Mouse (Mus musculus): ENCODE measurements around the gene Naa10. TPM values are rescaled to one million over a fixed set of nuclear protein-coding genes. Genes with fewer than 3 reads are reported as not detected.

The Naa10 gene
- polyA plus RNA-seq, 1 experiment from 2014 or later: 140 TPM

DNA sequence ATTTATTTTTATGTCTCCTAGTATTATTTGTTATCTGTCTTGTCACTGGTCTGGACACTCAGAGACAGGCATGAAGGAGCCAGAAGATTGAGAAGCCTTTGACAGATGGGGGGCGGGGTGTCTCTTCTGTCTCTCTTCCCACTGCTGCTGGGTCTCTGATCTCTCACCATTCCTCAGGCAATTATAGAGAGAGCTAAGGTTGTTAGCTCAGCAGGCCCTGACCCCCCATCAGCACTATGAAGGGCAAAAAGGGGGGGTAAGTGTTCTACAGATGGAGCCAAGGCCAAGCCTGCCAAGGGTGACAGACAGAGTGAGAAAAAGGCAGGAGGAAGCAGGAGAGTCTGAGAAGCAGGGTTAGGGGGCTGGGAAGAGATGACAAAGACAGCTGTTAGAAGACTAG lies 49.8 kb downstream of the Naa10 start:
- H3K27me3 ChIP-seq (ENCODE audit: control insufficient read depth, insufficient read depth, low read length): no peaks in the 10 kb centered on the region
- H3K9ac ChIP-seq (ENCODE audit: low read depth, low read length): no peak overlapping the region
- no peak overlapping the region for H3K4me2 ChIP-seq (replicated peaks; ENCODE audit: low read depth, low read length)
- no peaks in the 10 kb centered on the region for H3K9me3 ChIP-seq (ENCODE audit: control insufficient read depth, low read length)
- WGBS: 71% methylated on average over 1 of the region's 1 CpGs
- ATAC-seq (ENCODE audit: low FRiP score, low TSS enrichment): no peak
- H3K4me1 ChIP-seq (ENCODE audit: control insufficient read depth, insufficient read depth, low read length): no peaks in the 10 kb centered on the region
- H3K4me3 ChIP-seq (ENCODE audit: low read length): no peak overlapping the region
- no peaks in the 10 kb centered on the region for H3K36me3 ChIP-seq (ENCODE audit: control insufficient read depth, insufficient read depth, low read length)
- H3K27ac ChIP-seq (ENCODE audit: low read depth, low read length): no peak overlapping the region

GRCm38 (mm10) chrX:73871474-73871873 lies 50.3 kb downstream of the Naa10 start:
- Histone ChIP-seq H3K36me3 (ENCODE audit: control insufficient read depth, insufficient read depth, low read length) (no peaks in the 10 kb centered on the region), H3K4me1 (ENCODE audit: control insufficient read depth, insufficient read depth, low read length) (no peaks in the 10 kb centered on the region), H3K4me3 (ENCODE audit: low read length) (no peak overlapping the region), H3K27ac (ENCODE audit: low read depth, low read length) (no peak overlapping the region), H3K9me3 (ENCODE audit: control insufficient read depth, low read length) (no peaks in the 10 kb centered on the region), H3K4me2 (replicated peaks; ENCODE audit: low read depth, low read length) (no peak overlapping the region), H3K27me3 (ENCODE audit: control insufficient read depth, insufficient read depth, low read length) (no peaks in the 10 kb centered on the region), H3K9ac (ENCODE audit: low read depth, low read length) (no peak overlapping the region)
- no peak for ATAC-seq (ENCODE audit: low FRiP score, low TSS enrichment)

DNA sequence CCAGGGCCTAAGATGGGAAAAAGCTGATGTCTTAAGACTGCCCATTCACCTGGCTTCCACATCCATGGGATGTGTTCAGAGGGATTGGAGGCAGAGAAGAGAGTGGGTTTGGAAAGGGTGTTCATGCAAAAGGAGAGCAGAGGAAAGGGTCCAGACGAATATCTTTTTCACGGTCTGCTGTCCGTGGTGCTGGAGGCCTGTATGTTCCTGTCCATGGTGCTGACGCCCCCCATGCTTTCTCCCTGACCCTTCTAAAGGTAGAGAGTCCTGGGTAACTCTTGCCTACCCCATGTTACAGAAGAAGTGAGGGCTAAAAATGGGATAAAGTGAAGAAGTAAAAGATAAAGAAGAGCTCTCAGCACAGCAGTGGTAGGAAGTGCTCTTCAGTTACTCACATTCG lies 52.4 kb downstream of the Naa10 start:
- ATAC-seq (ENCODE audit: low FRiP score, low TSS enrichment): no peak
- Histone ChIP-seq H3K36me3 (ENCODE audit: control insufficient read depth, insufficient read depth, low read length) (no peaks in the 10 kb centered on the region), H3K4me1 (ENCODE audit: control insufficient read depth, insufficient read depth, low read length) (no peaks in the 10 kb centered on the region), H3K27me3 (ENCODE audit: control insufficient read depth, insufficient read depth, low read length) (no peaks in the 10 kb centered on the region), H3K27ac (ENCODE audit: low read depth, low read length) (no peak overlapping the region), H3K9ac (ENCODE audit: low read depth, low read length) (no peak overlapping the region), H3K4me2 (replicated peaks; ENCODE audit: low read depth, low read length) (no peak overlapping the region), H3K4me3 (ENCODE audit: low read length) (no peak overlapping the region), H3K9me3 (ENCODE audit: control insufficient read depth, low read length) (no peaks in the 10 kb centered on the region)
- WGBS: 14% methylated on average over 5 of the region's 5 CpGs

DNA sequence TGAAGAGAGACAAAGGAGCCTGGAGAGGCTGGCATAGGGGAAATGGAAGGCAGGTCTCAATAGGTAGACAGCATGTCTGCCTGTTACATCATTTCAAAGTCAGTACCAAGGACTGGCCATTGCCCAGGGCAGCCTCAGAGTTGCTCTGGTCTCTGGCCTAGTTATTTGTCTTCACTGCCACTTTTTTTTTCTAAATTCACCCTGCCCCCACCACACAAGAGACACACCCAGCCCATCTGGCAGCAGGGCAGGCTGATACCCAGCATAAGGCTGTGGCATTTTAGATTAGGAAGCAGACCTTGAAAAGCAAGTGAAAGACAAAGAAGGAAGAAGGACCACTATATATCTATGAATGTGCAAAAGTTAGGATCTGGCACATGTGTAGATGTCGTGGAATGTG lies 53.9 kb downstream of the Naa10 start:
- no peaks in the 10 kb centered on the region for H3K36me3 ChIP-seq (ENCODE audit: control insufficient read depth, insufficient read depth, low read length)
- H3K27ac ChIP-seq (ENCODE audit: low read depth, low read length): no peak overlapping the region
- H3K9me3 ChIP-seq (ENCODE audit: control insufficient read depth, low read length): no peaks in the 10 kb centered on the region
- 70% methylated on average over 1 of the region's 1 CpGs for WGBS
- no peaks in the 10 kb centered on the region for H3K4me1 ChIP-seq (ENCODE audit: control insufficient read depth, insufficient read depth, low read length)
- no peak overlapping the region for H3K4me2 ChIP-seq (replicated peaks; ENCODE audit: low read depth, low read length)
- ATAC-seq (ENCODE audit: low FRiP score, low TSS enrichment): no peak
- H3K4me3 ChIP-seq (ENCODE audit: low read length): no peak overlapping the region
- no peak overlapping the region for H3K9ac ChIP-seq (ENCODE audit: low read depth, low read length)
- H3K27me3 ChIP-seq (ENCODE audit: control insufficient read depth, insufficient read depth, low read length): no peaks in the 10 kb centered on the region

DNA sequence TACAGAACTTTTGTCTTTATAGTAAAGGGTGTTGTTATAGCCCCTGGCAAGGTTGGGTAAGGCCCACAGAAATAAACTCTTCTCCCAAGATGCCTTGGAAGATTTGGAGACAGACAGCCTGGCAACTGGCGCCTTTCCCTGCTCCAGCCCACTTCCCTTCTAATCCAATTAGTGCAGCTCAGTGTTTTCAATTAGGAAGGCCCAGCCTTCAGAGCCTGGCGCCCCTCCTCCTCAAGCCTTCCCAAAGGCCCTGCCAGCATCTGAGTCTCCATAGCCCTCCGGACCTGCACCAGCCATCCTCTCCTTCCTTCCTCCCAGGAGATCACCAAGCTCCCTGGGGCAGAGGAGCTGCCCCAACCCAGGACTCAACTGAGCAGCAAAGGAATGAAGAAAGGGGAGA lies 54.5 kb downstream of the Naa10 start:
- no peaks in the 10 kb centered on the region for H3K4me1 ChIP-seq (ENCODE audit: control insufficient read depth, insufficient read depth, low read length)
- no peak for ATAC-seq (ENCODE audit: low FRiP score, low TSS enrichment)
- H3K9ac ChIP-seq (ENCODE audit: low read depth, low read length): no peak overlapping the region
- H3K4me2 ChIP-seq (replicated peaks; ENCODE audit: low read depth, low read length): no peak overlapping the region
- H3K4me3 ChIP-seq (ENCODE audit: low read length): no peak overlapping the region
- H3K9me3 ChIP-seq (ENCODE audit: control insufficient read depth, low read length): no peaks in the 10 kb centered on the region
- no peaks in the 10 kb centered on the region for H3K36me3 ChIP-seq (ENCODE audit: control insufficient read depth, insufficient read depth, low read length)
- no peak overlapping the region for H3K27ac ChIP-seq (ENCODE audit: low read depth, low read length)
- H3K27me3 ChIP-seq (ENCODE audit: control insufficient read depth, insufficient read depth, low read length): no peaks in the 10 kb centered on the region
- 39% methylated on average over 3 of the region's 3 CpGs for WGBS

Other genes with a start within 250 kb of the Naa10 start
- gene Slc6a8, start 248.8 kb downstream of the Naa10 start, polyA plus RNA-seq (2014; fragmentation: Nextera tagmentation; extraction: Ambion mirVana): 9.0 and 10.4 TPM in 2 replicates
- gene Bcap31, start 205.8 kb downstream of the Naa10 start, polyA plus RNA-seq (2014; fragmentation: Nextera tagmentation; extraction: Ambion mirVana): 228 and 265 TPM in 2 replicates
- 9.3 and 12.0 TPM in 2 replicates for gene Abcd1, start 205.3 kb downstream of the Naa10 start, polyA plus RNA-seq (2014; fragmentation: Nextera tagmentation; extraction: Ambion mirVana)
- gene Plxnb3, start 164.9 kb downstream of the Naa10 start, polyA plus RNA-seq (2014; fragmentation: Nextera tagmentation; extraction: Ambion mirVana): 0.14 and 0.27 TPM in 2 replicates
- 2.9 and 4.7 TPM in 2 replicates for gene Srpk3, start 147.5 kb downstream of the Naa10 start, polyA plus RNA-seq (2014; fragmentation: Nextera tagmentation; extraction: Ambion mirVana)
- gene Idh3g, start 135.0 kb downstream of the Naa10 start, polyA plus RNA-seq (2014; fragmentation: Nextera tagmentation; extraction: Ambion mirVana): 221 and 247 TPM in 2 replicates
- gene Ssr4, start 134.9 kb downstream of the Naa10 start, polyA plus RNA-seq (2014; fragmentation: Nextera tagmentation; extraction: Ambion mirVana): 207 and 210 TPM in 2 replicates
- gene Pdzd4, start 97.0 kb downstream of the Naa10 start, polyA plus RNA-seq (2014; fragmentation: Nextera tagmentation; extraction: Ambion mirVana): 1.1 and 1.9 TPM in 2 replicates
- gene Avpr2, start 29.8 kb downstream of the Naa10 start, polyA plus RNA-seq (2014; fragmentation: Nextera tagmentation; extraction: Ambion mirVana): 2.3 and 4.4 TPM in 2 replicates
- gene L1cam, start 25.8 kb downstream of the Naa10 start, polyA plus RNA-seq (2014; fragmentation: Nextera tagmentation; extraction: Ambion mirVana): 4.2 and 6.1 TPM in 2 replicates
- 1.7 and 4.2 TPM in 2 replicates for gene Arhgap4, start 74 bp downstream of the Naa10 start, polyA plus RNA-seq (2014; fragmentation: Nextera tagmentation; extraction: Ambion mirVana)
- gene Renbp, start 8.9 kb upstream of the Naa10 start, polyA plus RNA-seq (2014; fragmentation: Nextera tagmentation; extraction: Ambion mirVana): 36.9 and 38.8 TPM in 2 replicates
- 78.4 and 87.8 TPM in 2 replicates for gene Hcfc1, start 44.4 kb upstream of the Naa10 start, polyA plus RNA-seq (2014; fragmentation: Nextera tagmentation; extraction: Ambion mirVana)
- 56.6 and 64.8 TPM in 2 replicates for gene Irak1, start 102.0 kb upstream of the Naa10 start, polyA plus RNA-seq (2014; fragmentation: Nextera tagmentation; extraction: Ambion mirVana)
- not detected in 2 replicates for gene Opn1mw, start 205.5 kb upstream of the Naa10 start, polyA plus RNA-seq (2014; fragmentation: Nextera tagmentation; extraction: Ambion mirVana)
- gene Mecp2, start 213.4 kb upstream of the Naa10 start, polyA plus RNA-seq (2014; fragmentation: Nextera tagmentation; extraction: Ambion mirVana): 8.4 and 12.7 TPM in 2 replicates
- not detected in 2 replicates for gene Tex28, start 245.9 kb upstream of the Naa10 start, polyA plus RNA-seq (2014; fragmentation: Nextera tagmentation; extraction: Ambion mirVana)